Mouse (Mus musculus): Measurements from ENCODE around the gene Ralgapa2. TPM values are rescaled to one million over a fixed set of nuclear protein-coding genes. Genes with fewer than 3 reads are reported as not detected.
A peak's percentile ranks its signal among the peaks of the same experiment; 100 is the strongest.

Ralgapa2 gene
- polyA plus RNA-seq, 1 experiment from 2014 or later, result 14.6 TPM

DNA sequence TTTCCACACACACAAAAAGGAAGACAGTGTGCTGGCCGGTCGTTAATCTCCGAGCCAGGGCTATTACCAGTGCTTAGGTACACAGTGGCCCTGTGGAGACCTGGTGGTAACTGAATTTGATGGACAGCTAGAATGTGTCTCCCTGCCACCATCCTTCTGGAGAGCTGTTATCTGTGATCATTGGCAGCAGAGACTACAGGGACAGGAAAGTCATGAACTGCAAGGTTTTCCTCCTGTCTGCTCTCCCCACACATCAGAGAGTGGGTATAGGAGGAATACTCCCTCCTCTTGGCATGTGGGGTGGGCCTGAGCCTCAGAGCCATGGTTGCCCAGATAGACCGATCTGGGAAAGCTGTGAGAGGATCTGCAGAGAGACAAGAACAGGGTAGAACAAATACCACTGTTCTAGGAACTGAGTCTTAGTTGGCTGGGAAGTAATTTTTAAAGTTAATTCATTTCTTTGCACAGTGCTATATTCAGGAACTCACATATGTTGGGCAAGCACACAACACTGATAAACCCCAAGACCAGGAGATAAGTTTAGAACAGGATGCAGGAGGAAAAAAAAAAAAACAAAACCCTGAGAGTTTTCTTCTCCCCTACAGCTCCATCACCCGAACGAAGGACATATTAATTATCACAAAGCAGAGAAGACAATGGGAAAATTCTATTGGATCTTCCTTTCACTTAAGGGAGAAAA, 231.8 kb downstream of the Ralgapa2 start:
- 21% methylated on average over 6 of the region's 6 CpGs for WGBS
- Histone ChIP-seq H3K36me3 (ENCODE audit: control insufficient read depth, insufficient read depth, low read length) (no peaks in the 10 kb centered on the region), H3K27ac (replicated peaks; ENCODE audit: low read depth, low read length) (peak overlapping the region; percentile 85), H3K4me1 (ENCODE audit: control insufficient read depth, insufficient read depth, low read length) (peaks cover 33% of the 10 kb centered on the region), H3K27me3 (ENCODE audit: control insufficient read depth, insufficient read depth, low read length) (no peaks in the 10 kb centered on the region), H3K4me2 (ENCODE audit: low read length) (peak overlapping the region; percentile 30; the same call in 1 of the 2 replicates), H3K9me3 (ENCODE audit: control insufficient read depth, low read length) (no peaks in the 10 kb centered on the region), H3K9ac (replicated peaks; ENCODE audit: low read length) (no peak overlapping the region; the same call in 1 of the 2 replicates), H3K4me3 (replicated peaks; ENCODE audit: low read depth, low read length) (no peak overlapping the region)
- DNase-seq (peak; percentile 53), ATAC-seq (ENCODE audit: low FRiP score, low TSS enrichment) (peak; percentile 37; the same call in 1 of the 2 replicates)

DNA sequence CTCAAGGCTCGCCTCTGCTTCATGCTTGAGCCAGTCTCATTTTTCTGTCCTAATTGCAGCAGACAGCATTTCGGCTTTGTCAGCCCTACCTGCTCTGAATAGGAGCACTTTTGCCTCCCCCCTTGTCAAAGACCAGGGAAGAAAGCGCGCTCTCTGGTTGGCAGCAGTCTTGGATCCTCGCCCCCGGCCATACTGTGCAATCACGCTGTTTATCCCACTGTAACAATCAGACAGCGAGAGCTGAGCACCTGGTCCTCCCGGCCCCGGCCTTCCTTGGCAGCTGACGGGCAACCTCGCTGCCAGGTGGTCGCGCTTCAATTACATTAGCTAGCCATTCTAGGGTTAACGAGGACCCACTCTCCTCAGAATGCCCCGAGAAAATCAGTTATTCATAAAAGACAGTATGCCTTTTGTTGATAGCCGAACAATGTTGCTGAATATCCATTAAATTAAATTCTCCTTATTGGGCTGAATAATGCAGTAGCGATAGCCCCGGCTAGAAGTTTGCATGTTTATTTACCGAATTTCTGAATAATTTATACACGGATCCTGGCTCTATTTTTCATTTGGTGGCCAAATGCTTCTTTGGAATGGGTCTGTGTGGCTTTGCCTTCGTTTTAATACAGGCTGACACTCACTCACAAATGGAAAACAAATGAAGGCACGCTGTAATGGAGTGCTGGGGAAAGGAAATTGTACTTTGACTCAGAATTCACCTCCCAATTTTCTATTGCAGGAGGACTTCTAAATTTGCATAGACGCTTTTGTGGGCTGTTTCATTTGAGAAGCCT, 232.5 kb downstream of the Ralgapa2 start:
- Histone ChIP-seq H3K9me3 (ENCODE audit: control insufficient read depth, low read length) (no peaks in the 10 kb centered on the region), H3K4me2 (ENCODE audit: low read length) (peak overlapping the region; percentile 30), H3K9ac (replicated peaks; ENCODE audit: low read length) (peak overlapping the region; percentile 24; the same call in 1 of the 2 replicates), H3K27ac (replicated peaks; ENCODE audit: low read depth, low read length) (peak overlapping the region; percentile 85), H3K36me3 (ENCODE audit: control insufficient read depth, insufficient read depth, low read length) (no peaks in the 10 kb centered on the region), H3K4me1 (ENCODE audit: control insufficient read depth, insufficient read depth, low read length) (peaks cover 33% of the 10 kb centered on the region), H3K4me3 (replicated peaks; ENCODE audit: low read depth, low read length) (no peak overlapping the region), H3K27me3 (ENCODE audit: control insufficient read depth, insufficient read depth, low read length) (no peaks in the 10 kb centered on the region)
- DNase-seq (peak; percentile 84), ATAC-seq (ENCODE audit: low FRiP score, low TSS enrichment) (peak; percentile 82)
- WGBS, result 12% methylated on average over 24 of the region's 24 CpGs

DNA sequence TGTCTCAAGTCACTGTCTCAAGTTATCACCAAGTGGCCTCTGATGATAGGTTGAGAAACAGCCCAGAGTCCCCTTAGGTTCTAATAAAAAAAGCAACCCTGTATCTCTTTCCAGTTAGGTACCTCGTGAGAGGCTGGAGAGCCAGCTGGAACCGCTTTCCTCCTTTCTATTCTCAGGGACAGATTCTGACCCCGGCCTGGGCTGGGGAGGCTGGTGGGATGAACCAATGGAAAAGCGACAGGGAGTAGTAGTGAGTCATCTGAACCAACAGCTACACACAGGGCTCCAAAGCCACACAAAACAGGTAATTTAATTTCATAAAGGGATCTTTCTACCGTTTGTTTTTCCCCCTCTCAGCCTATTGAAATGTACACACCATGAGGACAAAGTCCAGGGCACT, 233.8 kb downstream of the Ralgapa2 start:
- peak overlapping the region; percentile 70 for H3K27ac ChIP-seq (replicated peaks; ENCODE audit: low read depth, low read length)
- peaks cover 33% of the 10 kb centered on the region for H3K4me1 ChIP-seq (ENCODE audit: control insufficient read depth, insufficient read depth, low read length)
- no peaks in the 10 kb centered on the region for H3K36me3 ChIP-seq (ENCODE audit: control insufficient read depth, insufficient read depth, low read length)
- ATAC-seq (ENCODE audit: low FRiP score, low TSS enrichment) (no peak), DNase-seq (no peak)
- no peak overlapping the region for H3K4me3 ChIP-seq (replicated peaks; ENCODE audit: low read depth, low read length)
- no peak overlapping the region for H3K4me2 ChIP-seq (ENCODE audit: low read length)
- 51% methylated on average over 5 of the region's 5 CpGs for WGBS
- no peaks in the 10 kb centered on the region for H3K9me3 ChIP-seq (ENCODE audit: control insufficient read depth, low read length)
- no peak overlapping the region for H3K9ac ChIP-seq (replicated peaks; ENCODE audit: low read length)
- H3K27me3 ChIP-seq (ENCODE audit: control insufficient read depth, insufficient read depth, low read length), result no peaks in the 10 kb centered on the region

DNA sequence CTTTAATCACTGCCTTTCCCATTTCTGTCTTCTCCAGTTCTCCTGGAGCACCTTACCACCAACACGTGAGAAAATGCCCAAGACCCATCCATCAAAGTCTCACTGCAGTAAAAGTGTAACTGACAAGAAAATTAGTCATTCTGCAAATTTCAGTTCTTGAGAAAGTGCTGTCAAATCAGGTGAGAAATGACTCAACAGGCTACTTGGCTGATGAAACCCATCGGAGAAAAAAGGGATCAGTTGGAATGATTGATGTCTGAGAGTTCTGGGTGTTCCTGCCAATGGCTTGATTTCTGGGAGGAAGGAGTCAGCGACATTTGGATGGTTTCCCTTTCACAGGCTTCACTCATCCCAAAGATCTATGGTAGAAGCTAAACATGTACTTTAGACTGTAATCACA, 245.6 kb downstream of the Ralgapa2 start:
- no peak overlapping the region for H3K4me2 ChIP-seq (ENCODE audit: low read length)
- H3K27ac ChIP-seq (replicated peaks; ENCODE audit: low read depth, low read length), result no peak overlapping the region
- DNase-seq, result no peak
- H3K4me1 ChIP-seq (ENCODE audit: control insufficient read depth, insufficient read depth, low read length), result peaks cover 14% of the 10 kb centered on the region
- no peak overlapping the region for H3K4me3 ChIP-seq (replicated peaks; ENCODE audit: low read depth, low read length)
- WGBS, result 87% methylated on average over 3 of the region's 3 CpGs
- 0 out of 2 replicates have a peak, but pooled peaks cover 4% of the 10 kb centered on the region for H3K36me3 ChIP-seq (ENCODE audit: control insufficient read depth, insufficient read depth, low read length)
- ATAC-seq (ENCODE audit: low FRiP score, low TSS enrichment), result no peak
- H3K27me3 ChIP-seq (ENCODE audit: control insufficient read depth, insufficient read depth, low read length), result no peaks in the 10 kb centered on the region; the same call in 1 of the 2 replicates
- H3K9me3 ChIP-seq (ENCODE audit: control insufficient read depth, low read length), result no peaks in the 10 kb centered on the region
- H3K9ac ChIP-seq (replicated peaks; ENCODE audit: low read length), result no peak overlapping the region

DNA sequence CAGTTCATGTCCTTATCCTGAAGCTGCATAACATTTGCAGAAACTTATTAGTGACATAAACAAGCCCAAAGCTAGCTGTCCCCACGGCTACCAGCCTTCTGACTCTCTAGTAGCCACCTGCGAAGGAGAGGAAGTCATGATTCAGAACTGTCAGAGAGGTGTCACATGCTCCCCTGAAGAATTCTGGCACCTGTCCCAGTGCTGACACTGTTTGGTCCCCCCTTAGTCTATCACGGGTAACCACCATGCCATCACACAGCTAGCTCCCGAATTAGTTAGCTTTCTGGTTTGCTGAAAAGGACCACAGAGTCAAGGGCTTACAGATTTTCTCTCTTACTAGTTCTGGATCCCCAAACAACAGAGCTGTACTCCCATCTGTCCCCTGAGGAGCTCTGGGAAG, 247.1 kb downstream of the Ralgapa2 start:
- WGBS, result 90% methylated on average over 4 of the region's 4 CpGs

DNA sequence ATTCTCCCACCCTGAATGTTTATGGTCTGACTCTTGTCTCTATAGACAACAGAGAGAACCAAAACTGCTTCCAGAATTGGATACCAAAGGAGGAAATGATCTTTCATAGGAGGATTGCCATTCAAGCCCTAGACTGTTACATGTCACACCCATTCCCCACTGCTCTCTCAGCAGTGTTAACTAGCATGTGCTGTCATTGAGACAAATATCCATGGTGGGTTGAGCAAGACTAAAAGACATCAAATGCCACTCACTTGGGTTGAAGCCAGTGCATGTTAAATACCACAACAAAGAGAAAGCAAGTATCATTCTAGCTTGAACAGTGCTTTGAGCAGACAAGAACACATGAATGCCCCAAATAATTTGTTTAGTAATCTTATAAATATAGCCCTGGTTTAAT, 249.2 kb downstream of the Ralgapa2 start:
- H3K36me3 ChIP-seq (ENCODE audit: control insufficient read depth, insufficient read depth, low read length), result no peaks in the 10 kb centered on the region
- no peak overlapping the region for H3K9ac ChIP-seq (replicated peaks; ENCODE audit: low read length)
- H3K27ac ChIP-seq (replicated peaks; ENCODE audit: low read depth, low read length), result no peak overlapping the region
- DNase-seq, result no peak
- H3K27me3 ChIP-seq (ENCODE audit: control insufficient read depth, insufficient read depth, low read length), result no peaks in the 10 kb centered on the region; the same call in 1 of the 2 replicates
- no peak for ATAC-seq (ENCODE audit: low FRiP score, low TSS enrichment)
- peaks cover 40% of the 10 kb centered on the region for H3K4me1 ChIP-seq (ENCODE audit: control insufficient read depth, insufficient read depth, low read length)
- no peaks in the 10 kb centered on the region for H3K9me3 ChIP-seq (ENCODE audit: control insufficient read depth, low read length)
- no peak overlapping the region for H3K4me3 ChIP-seq (replicated peaks; ENCODE audit: low read depth, low read length)
- H3K4me2 ChIP-seq (ENCODE audit: low read length), result no peak overlapping the region

More for the DNA sequence above, 247.1 kb downstream of the Ralgapa2 start:
- 0 out of 2 replicates have a peak, but pooled peaks cover 4% of the 10 kb centered on the region for H3K36me3 ChIP-seq (ENCODE audit: control insufficient read depth, insufficient read depth, low read length)
- H3K9ac ChIP-seq (replicated peaks; ENCODE audit: low read length), result no peak overlapping the region
- H3K4me2 ChIP-seq (ENCODE audit: low read length), result no peak overlapping the region
- H3K4me3 ChIP-seq (replicated peaks; ENCODE audit: low read depth, low read length), result no peak overlapping the region
- H3K4me1 ChIP-seq (ENCODE audit: control insufficient read depth, insufficient read depth, low read length), result peaks cover 29% of the 10 kb centered on the region
- no peaks in the 10 kb centered on the region for H3K9me3 ChIP-seq (ENCODE audit: control insufficient read depth, low read length)
- DNase-seq (no peak), ATAC-seq (ENCODE audit: low FRiP score, low TSS enrichment) (no peak)
- H3K27me3 ChIP-seq (ENCODE audit: control insufficient read depth, insufficient read depth, low read length), result no peaks in the 10 kb centered on the region; the same call in 1 of the 2 replicates
- H3K27ac ChIP-seq (replicated peaks; ENCODE audit: low read depth, low read length), result no peak overlapping the region

DNA sequence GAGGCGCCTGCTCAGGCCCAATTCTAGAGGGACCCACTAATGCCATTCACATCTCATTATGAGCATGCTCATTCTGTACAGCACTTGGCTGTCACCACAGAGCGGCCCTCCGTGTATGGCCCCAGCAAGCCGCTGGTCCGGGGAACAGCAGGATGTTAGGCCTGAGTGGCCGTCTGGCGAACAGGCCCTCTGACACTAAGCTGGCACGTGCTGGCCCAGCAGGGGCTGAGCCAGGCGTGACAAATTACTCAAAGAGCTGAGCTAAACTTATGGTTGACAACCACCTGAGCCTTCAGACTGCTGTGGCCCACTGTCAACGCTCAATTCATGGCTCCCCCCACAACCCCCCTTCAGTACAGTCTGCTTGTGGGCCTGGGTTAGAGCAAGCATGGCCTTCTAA, 249.9 kb downstream of the Ralgapa2 start:
- Histone ChIP-seq H3K9me3 (ENCODE audit: control insufficient read depth, low read length) (no peaks in the 10 kb centered on the region), H3K4me3 (replicated peaks; ENCODE audit: low read depth, low read length) (no peak overlapping the region), H3K9ac (replicated peaks; ENCODE audit: low read length) (no peak overlapping the region), H3K36me3 (ENCODE audit: control insufficient read depth, insufficient read depth, low read length) (no peaks in the 10 kb centered on the region), H3K27ac (replicated peaks; ENCODE audit: low read depth, low read length) (peak overlapping the region; percentile 49), H3K4me2 (ENCODE audit: low read length) (no peak overlapping the region), H3K27me3 (ENCODE audit: control insufficient read depth, insufficient read depth, low read length) (no peaks in the 10 kb centered on the region; the same call in 1 of the 2 replicates), H3K4me1 (ENCODE audit: control insufficient read depth, insufficient read depth, low read length) (peaks cover 47% of the 10 kb centered on the region)
- ATAC-seq (ENCODE audit: low FRiP score, low TSS enrichment), result peak; percentile 86
- 3% methylated on average over 10 of the region's 10 CpGs for WGBS
- peak; percentile 76 for DNase-seq

DNA sequence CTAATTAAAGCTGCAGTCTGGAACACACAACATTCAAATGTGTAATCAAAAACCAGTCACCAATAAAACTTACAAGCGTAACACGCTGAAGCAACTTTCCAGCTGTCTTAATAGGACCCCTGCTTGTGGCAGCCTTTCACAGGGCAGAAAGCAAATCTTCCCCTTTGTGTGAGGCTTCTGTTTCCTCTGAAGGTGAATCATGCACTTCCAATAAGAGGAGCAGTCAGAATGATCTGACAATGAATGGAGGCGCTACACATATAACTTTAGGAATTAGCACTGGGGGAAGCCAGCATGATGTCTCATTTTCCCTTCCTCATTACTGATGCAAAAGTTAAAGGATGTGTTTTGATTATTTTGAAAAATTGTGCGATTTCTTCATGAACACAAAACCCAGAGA, 251.0 kb downstream of the Ralgapa2 start:
- 40% methylated on average over 4 of the region's 4 CpGs for WGBS
- DNase-seq (no peak), ATAC-seq (ENCODE audit: low FRiP score, low TSS enrichment) (no peak)
- no peaks in the 10 kb centered on the region for H3K9me3 ChIP-seq (ENCODE audit: control insufficient read depth, low read length)
- H3K27ac ChIP-seq (replicated peaks; ENCODE audit: low read depth, low read length), result peak overlapping the region; percentile 38; the same call in 1 of the 2 replicates
- no peaks in the 10 kb centered on the region; the same call in 1 of the 2 replicates for H3K27me3 ChIP-seq (ENCODE audit: control insufficient read depth, insufficient read depth, low read length)
- no peak overlapping the region for H3K4me3 ChIP-seq (replicated peaks; ENCODE audit: low read depth, low read length)
- H3K4me1 ChIP-seq (ENCODE audit: control insufficient read depth, insufficient read depth, low read length), result peaks cover 58% of the 10 kb centered on the region
- no peak overlapping the region for H3K9ac ChIP-seq (replicated peaks; ENCODE audit: low read length)
- no peak overlapping the region for H3K4me2 ChIP-seq (ENCODE audit: low read length)
- no peaks in the 10 kb centered on the region for H3K36me3 ChIP-seq (ENCODE audit: control insufficient read depth, insufficient read depth, low read length)

Measured in midbrain, embryonic 14.5 days (tissue).